Mouse (Mus musculus): ENCODE measurements around the gene Rbl2.

GRCm38 (mm10) chr8:91059086-91059578, 10.7 kb upstream of the Rbl2 start:
- TF ChIP-seq POU5F1 (IDR thresholded peaks at IDR 0.05; ENCODE audit: borderline replicate concordance, low read length) = no peak
- TF ChIP-seq CTCF (conservative IDR thresholded peaks at IDR 0.05; ENCODE audit: low read length) = no peak

Data from E14TG2a.4 (cell line).